Mouse (Mus musculus) C2C12 (cell line): ENCODE measurements around the gene Rbfox2. TPM values are rescaled to one million over a fixed set of nuclear protein-coding genes. Genes with fewer than 3 reads are reported as not detected.

Experiments
- H3K27me3 ChIP-seq: one replicate; pipeline ENCODE4 v1.6.1; 2011; ENCODE audit not compliant: control insufficient read depth, insufficient read depth, insufficient read length
- H3K36me3 ChIP-seq: one replicate; pipeline ENCODE4 v1.6.1; 2011; ENCODE audit not compliant: control insufficient read depth, insufficient read depth
- H3K4me3 ChIP-seq: one replicate; pipeline ENCODE4 v1.5.1; 2011; ENCODE audit warnings: mild to moderate bottlenecking, control low read depth; ENCODE audit not compliant: poor library complexity, insufficient read depth, severe bottlenecking
- H3K79me2 ChIP-seq: one replicate; pipeline ENCODE4 v1.6.1; 2011; ENCODE audit not compliant: control insufficient read depth, insufficient read depth
- H3K79me3 ChIP-seq: one replicate; pipeline ENCODE4 v1.6.1; 2011; ENCODE audit warnings: low read depth, control low read depth
- H3ac ChIP-seq: one replicate; pipeline ENCODE3; 2011; ENCODE audit warnings: low read depth; ENCODE audit not compliant: control insufficient read depth, insufficient read length
- CEBPB ChIP-seq: IDR thresholded peaks from one replicate; pipeline ENCODE4 v1.6.1; 2011; ENCODE audit warnings: low read depth, mild to moderate bottlenecking, control low read depth, moderate library complexity
- CTCF ChIP-seq: IDR thresholded peaks from one replicate; pipeline ENCODE4 v1.5.1; 2011; ENCODE audit not compliant: control insufficient read depth, insufficient read depth, insufficient read length
- FOSL1 ChIP-seq: IDR thresholded peaks from one replicate; pipeline ENCODE4 v1.8.0; 2011; ENCODE audit warnings: mild to moderate bottlenecking, low read length; ENCODE audit not compliant: poor library complexity, insufficient read depth, severe bottlenecking
- MAX ChIP-seq: IDR thresholded peaks from one replicate; pipeline ENCODE4 v1.6.1; 2011; ENCODE audit warnings: mild to moderate bottlenecking, control low read depth
- MYOD1 ChIP-seq: IDR thresholded peaks from one replicate; pipeline ENCODE4 v1.6.1; 2011; ENCODE audit warnings: low read depth; ENCODE audit not compliant: control insufficient read depth, insufficient read length
- MYOG ChIP-seq: IDR thresholded peaks from one replicate; pipeline ENCODE4 v1.6.1; 2011; ENCODE audit not compliant: control insufficient read depth, insufficient read length; ENCODE audit errors: extremely low read depth
- USF1 ChIP-seq: IDR thresholded peaks from one replicate; pipeline ENCODE4 v1.6.1; 2011; ENCODE audit warnings: low read depth, mild to moderate bottlenecking, control low read depth, moderate library complexity
- polyA plus RNA-seq: library from polyadenylated mRNA; unstranded; fragments of >200 nt; fragmentation: generic; extraction: Trizol; gene quantifications from one replicate; pipeline ENCODE4 v1.2.1, GENCODE M21; 2012; ENCODE audit warnings: missing spikeins

The Rbfox2 gene
- polyA plus RNA-seq, 1 experiment, result 72.3 TPM

- no peak overlapping the region for H3K4me3 ChIP-seq
- no peaks in the 10 kb centered on the region for H3K27me3 ChIP-seq
These were observed 236.0 kb downstream of the Rbfox2 start for GRCm38 (mm10) chr15:77070745-77071268.

GRCm38 (mm10) chr15:77069019-77069418, 237.8 kb downstream of the Rbfox2 start:
- Histone ChIP-seq H3K4me3 (no peak overlapping the region), H3K27me3 (no peaks in the 10 kb centered on the region), H3K79me3 (no peaks in the 10 kb centered on the region), H3ac (no peak overlapping the region), H3K36me3 (peaks cover 3% of the 10 kb centered on the region), H3K79me2 (no peaks in the 10 kb centered on the region)
- TF ChIP-seq FOSL1, result peak; percentile 93
- no peak for TF ChIP-seq CTCF
- no peak for TF ChIP-seq MYOG
- peak; percentile 28 for TF ChIP-seq MYOD1
- TF ChIP-seq MAX, result peak; percentile 85
- TF ChIP-seq CEBPB, result peak; percentile 97
- TF ChIP-seq USF1, result no peak

More at GRCm38 (mm10) chr15:77070745-77071268, 236.0 kb downstream of the Rbfox2 start:
- H3K79me3 ChIP-seq, result no peaks in the 10 kb centered on the region
- H3K36me3 ChIP-seq, result peaks cover 13% of the 10 kb centered on the region
- TF ChIP-seq MYOD1 (no peak), CTCF (no peak), MAX (no peak), CEBPB (no peak), USF1 (no peak), FOSL1 (no peak), MYOG (no peak)
- H3K79me2 ChIP-seq, result no peaks in the 10 kb centered on the region
- no peak overlapping the region for H3ac ChIP-seq

GRCm38 (mm10) chr15:77068439-77068861, 238.4 kb downstream of the Rbfox2 start:
- H3K4me3 ChIP-seq, result no peak overlapping the region
- no peaks in the 10 kb centered on the region for H3K79me2 ChIP-seq
- H3K27me3 ChIP-seq, result no peaks in the 10 kb centered on the region
- peak; percentile 17 for TF ChIP-seq CTCF
- TF ChIP-seq MYOG, result no peak
- no peaks in the 10 kb centered on the region for H3K79me3 ChIP-seq
- H3K36me3 ChIP-seq, result no peaks in the 10 kb centered on the region
- peak overlapping the region; percentile 8 for H3ac ChIP-seq

- Histone ChIP-seq H3K27me3 (no peaks in the 10 kb centered on the region), H3K79me3 (no peaks in the 10 kb centered on the region), H3ac (no peak overlapping the region), H3K36me3 (no peaks in the 10 kb centered on the region), H3K4me3 (no peak overlapping the region), H3K79me2 (no peaks in the 10 kb centered on the region)
- TF ChIP-seq USF1 (no peak), CTCF (no peak), MYOG (no peak), MYOD1 (no peak), FOSL1 (no peak), CEBPB (no peak), MAX (no peak)
These were observed 240.6 kb downstream of the Rbfox2 start for GRCm38 (mm10) chr15:77066233-77066632.

- H3K79me2 ChIP-seq, result no peaks in the 10 kb centered on the region
- H3K36me3 ChIP-seq, result no peaks in the 10 kb centered on the region
- no peaks in the 10 kb centered on the region for H3K27me3 ChIP-seq
- no peak overlapping the region for H3K4me3 ChIP-seq
- TF ChIP-seq USF1 (no peak), FOSL1 (no peak), MAX (no peak), CEBPB (no peak), MYOD1 (no peak), CTCF (no peak), MYOG (no peak)
- no peak overlapping the region for H3ac ChIP-seq
- no peaks in the 10 kb centered on the region for H3K79me3 ChIP-seq
These were observed 241.4 kb downstream of the Rbfox2 start for GRCm38 (mm10) chr15:77065259-77065852.

GRCm38 (mm10) chr15:77062746-77063145, 244.1 kb downstream of the Rbfox2 start:
- no peak overlapping the region for H3K4me3 ChIP-seq
- no peaks in the 10 kb centered on the region for H3K79me2 ChIP-seq
- no peaks in the 10 kb centered on the region for H3K79me3 ChIP-seq
- no peak overlapping the region for H3ac ChIP-seq
- no peaks in the 10 kb centered on the region for H3K27me3 ChIP-seq
- TF ChIP-seq CTCF (no peak), USF1 (no peak), MYOD1 (no peak), MYOG (no peak), MAX (no peak), CEBPB (no peak), FOSL1 (no peak)
- H3K36me3 ChIP-seq, result no peaks in the 10 kb centered on the region
